Mouse (Mus musculus): ENCODE measurements around the gene Crxos.
"Not testable (repeated sequence)": the region's sequence is repeated elsewhere in the genome, so short reads cannot be mapped to it uniquely, and the experiment has no call there.

Crxos gene

GRCm38 (mm10) chr7:15882317-15882716 is at the start of gene Crxos:
TSS of gene Crxos (plus strand) at chr7:15882617.
- DNase-seq (ENCODE audit: low spot score in 2 of 2), result no peak

DNA sequence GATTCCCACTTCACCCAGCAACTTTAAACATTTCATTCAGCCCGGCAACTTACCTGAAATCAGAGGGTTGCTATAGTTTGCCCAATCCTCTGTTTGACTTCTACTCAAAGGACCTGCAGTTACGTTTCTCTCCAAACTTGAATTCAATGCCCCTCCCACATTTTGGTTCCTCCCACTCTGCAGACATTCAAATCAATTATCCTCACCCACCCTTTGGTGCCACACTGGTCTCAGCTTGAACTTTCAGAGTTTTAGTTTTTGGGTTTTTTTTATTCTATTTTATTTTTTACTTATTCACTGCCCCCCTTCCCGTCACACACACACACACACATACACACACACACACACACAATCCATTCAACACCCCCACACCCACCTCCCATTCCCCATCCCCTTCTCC is 42.8 kb upstream of the Crxos start, which contains the start of gene Obox6:
Obox6 (minus strand) TSS at position 101 of the 400 bp plus-strand sequence.
- no peak for DNase-seq (ENCODE audit: low spot score in 2 of 2)

GRCm38 (mm10) chr7:15859657-15860056 is 22.8 kb upstream of the Crxos start:
- DNase-seq (ENCODE audit: low spot score in 2 of 2), result no peak

- no peak for DNase-seq (ENCODE audit: low spot score in 2 of 2)
These were observed 18.3 kb upstream of the Crxos start for GRCm38 (mm10) chr7:15864104-15864503.

- no peak for DNase-seq (ENCODE audit: low spot score in 2 of 2)
These were observed 2.7 kb upstream of the Crxos start, which contains the start of gene Crx for GRCm38 (mm10) chr7:15879756-15880155. TSS of gene Crx (minus strand) at chr7:15879968.

GRCm38 (mm10) chr7:15881388-15881787 is 1.0 kb upstream of the Crxos start:
- DNase-seq (ENCODE audit: low spot score in 2 of 2), result no peak

GRCm38 (mm10) chr7:15881831-15882230 is 586 bp upstream of the Crxos start:
- no peak for DNase-seq (ENCODE audit: low spot score in 2 of 2)

DNA sequence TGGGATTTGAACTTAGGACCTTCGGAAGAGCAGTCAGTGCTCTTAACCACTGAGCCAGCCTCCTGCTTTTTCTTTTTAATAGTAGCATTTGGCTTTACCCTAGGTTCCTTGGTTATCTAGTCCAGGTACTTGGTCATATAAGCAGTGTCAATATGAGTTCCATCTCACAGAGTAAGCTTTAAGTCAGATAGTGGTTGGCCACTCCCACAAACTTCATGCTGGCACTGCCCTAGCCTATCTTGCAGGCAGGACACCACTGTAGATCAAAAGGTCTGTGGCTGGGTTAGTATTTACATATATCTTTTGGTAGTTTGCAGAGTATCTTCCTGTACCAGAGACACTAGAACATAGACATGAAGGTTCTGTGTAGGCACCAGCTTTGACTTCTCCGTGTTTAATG is 1.7 kb downstream of the Crxos start:
- no peak for DNase-seq (ENCODE audit: low spot score in 2 of 2)

DNA sequence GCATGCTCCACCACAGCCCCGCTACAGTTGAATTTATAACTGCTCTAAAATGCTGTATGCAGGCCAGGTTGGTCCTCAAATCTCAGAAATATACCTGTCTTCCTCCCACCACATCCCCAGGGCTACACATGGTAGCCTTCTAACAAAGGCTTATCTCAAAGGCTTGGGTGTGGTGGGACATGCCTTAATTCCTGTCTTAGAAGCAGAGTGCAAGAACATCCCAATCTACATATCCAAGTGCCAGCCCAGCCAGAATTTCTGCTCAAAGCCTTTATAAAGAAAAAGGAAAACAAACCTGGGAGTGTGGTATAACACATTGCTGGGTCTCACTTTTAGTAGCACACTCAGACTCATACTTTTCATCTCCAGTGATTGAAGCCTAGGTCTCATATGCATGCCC is 11.8 kb downstream of the Crxos start:
- DNase-seq (ENCODE audit: low spot score in 2 of 2), result no peak

DNA sequence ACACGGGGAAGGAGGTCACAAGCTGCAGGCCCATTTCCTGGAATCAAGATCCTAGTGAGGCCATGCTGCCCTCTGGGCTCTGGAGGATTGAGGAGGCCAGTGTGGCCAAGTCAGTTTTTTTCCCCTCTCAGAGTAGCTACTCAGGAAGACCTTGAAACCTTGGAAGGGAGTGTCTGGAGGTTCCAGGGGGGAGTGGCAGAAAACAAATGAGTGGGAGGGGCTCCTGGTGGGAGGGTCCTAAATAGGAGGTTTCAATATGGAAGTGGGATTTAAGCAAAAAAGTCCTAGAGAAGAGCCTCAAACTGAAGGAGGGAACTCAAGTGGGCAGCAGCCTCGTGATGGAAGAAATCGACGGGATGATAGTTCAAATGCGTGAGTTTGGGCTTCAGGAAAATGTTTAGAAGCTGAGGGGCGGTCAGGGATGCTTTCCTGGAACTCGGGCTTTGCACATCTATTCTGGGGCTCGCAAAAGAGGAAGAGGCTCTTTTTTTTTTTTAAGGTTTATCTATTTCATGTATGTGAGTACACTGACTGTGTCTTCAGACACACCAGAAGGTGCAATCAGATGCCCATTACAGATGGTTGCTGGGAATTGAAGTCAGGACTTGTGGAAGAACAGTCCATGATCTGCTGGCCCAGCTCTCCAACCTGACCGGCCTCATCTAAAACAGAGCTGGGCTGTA is 19.1 kb downstream of the Crxos start:
- no peak for DNase-seq (ENCODE audit: low spot score in 2 of 2)

DNA sequence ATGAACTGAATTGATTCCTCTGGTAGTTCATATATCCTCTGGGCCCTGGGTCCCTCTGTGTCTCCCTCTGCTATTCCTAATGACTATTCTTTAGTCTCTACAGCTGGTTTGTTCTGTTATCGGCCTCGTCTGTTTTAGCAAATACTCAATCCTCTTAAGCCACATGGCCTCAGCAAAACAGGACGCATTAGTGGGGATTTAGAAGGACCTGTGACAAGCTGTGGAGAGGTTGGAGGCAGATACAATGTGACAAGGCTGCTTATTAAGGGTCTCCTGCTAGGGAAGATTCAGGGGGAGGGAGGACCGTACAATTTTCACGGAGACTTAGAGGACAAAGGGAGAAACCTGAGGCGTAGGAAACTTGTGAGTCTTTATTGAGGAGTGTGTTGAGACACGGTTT is 23.4 kb downstream of the Crxos start:
- no peak for DNase-seq (ENCODE audit: low spot score in 2 of 2)

GRCm38 (mm10) chr7:15906602-15907001 is 24.2 kb downstream of the Crxos start:
- no peak for DNase-seq (ENCODE audit: low spot score in 2 of 2)

GRCm38 (mm10) chr7:15907971-15908590 is 25.7 kb downstream of the Crxos start:
- DNase-seq (ENCODE audit: low spot score in 2 of 2), result no peak

GRCm38 (mm10) chr7:15910521-15910920 is 28.1 kb downstream of the Crxos start:
- no peak for DNase-seq (ENCODE audit: low spot score in 2 of 2)

- DNase-seq (ENCODE audit: low spot score in 2 of 2), result peak in 1 of 2 experiments; percentile 68
These were observed 29.8 kb downstream of the Crxos start for GRCm38 (mm10) chr7:15912183-15912582.

GRCm38 (mm10) chr7:15914252-15914651 is 31.8 kb downstream of the Crxos start:
- DNase-seq (ENCODE audit: low spot score in 2 of 2), result no peak

- DNase-seq (ENCODE audit: low spot score in 2 of 2), result no peak
These were observed 32.3 kb downstream of the Crxos start for GRCm38 (mm10) chr7:15914751-15915150.

- not testable (repeated sequence) for DNase-seq (ENCODE audit: low spot score in 2 of 2)
These were observed 33.3 kb downstream of the Crxos start for GRCm38 (mm10) chr7:15915695-15916094.

GRCm38 (mm10) chr7:15916134-15916723 is 33.8 kb downstream of the Crxos start:
- DNase-seq (ENCODE audit: low spot score in 2 of 2), result no peak

DNA sequence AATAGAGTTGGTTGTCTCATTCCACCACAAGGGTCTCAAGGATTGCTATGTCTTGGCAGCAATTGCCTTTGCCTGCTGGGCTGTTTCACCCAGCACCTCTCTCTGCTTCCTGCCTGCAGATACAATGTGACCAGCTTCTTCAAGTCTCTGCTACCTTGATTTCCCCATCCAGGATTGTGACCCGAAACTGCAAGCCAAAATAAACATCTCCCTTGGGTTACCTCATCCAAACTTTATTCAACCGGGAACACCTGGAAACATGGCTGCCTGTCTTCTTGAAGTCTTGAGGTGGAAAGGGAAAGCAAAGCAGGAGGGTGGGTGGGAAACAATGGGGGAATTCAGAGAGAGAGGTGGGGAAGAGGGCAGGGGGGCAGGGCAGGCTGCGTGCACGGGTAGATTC is 34.6 kb downstream of the Crxos start:
- DNase-seq (ENCODE audit: low spot score in 2 of 2), result no peak

GRCm38 (mm10) chr7:15918371-15918770 is 36.0 kb downstream of the Crxos start:
- DNase-seq (ENCODE audit: low spot score in 2 of 2), result no peak

DNA sequence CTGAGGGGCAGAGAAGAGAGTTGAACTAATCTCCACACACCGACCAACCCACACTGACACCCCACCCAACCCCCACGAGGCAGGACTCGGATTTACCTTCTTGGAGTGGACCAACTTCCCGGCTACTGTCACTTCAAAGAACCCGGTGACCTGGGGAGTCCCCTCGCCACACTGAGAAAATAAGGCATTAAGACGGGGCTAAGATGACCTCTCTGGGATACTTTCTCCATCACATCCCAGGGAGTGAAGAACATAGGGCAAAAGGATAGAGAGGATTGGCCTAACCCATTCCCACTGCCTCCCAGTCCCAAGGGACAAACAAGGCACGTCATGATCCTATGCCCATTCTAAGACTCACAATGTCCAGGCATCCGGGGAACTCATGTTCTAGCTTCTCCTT is 37.5 kb downstream of the Crxos start:
- no peak for DNase-seq (ENCODE audit: low spot score in 2 of 2)

- DNase-seq (ENCODE audit: low spot score in 2 of 2), result no peak
These were observed 38.3 kb downstream of the Crxos start for GRCm38 (mm10) chr7:15920645-15921190.
